Mouse (Mus musculus): ENCODE measurements around the gene Oasl1. TPM values are rescaled to one million over a fixed set of nuclear protein-coding genes. Genes with fewer than 3 reads are reported as not detected.

Oasl1 gene
- polyA plus RNA-seq, 1 experiment from 2014 or later: 0.52 TPM

DNA sequence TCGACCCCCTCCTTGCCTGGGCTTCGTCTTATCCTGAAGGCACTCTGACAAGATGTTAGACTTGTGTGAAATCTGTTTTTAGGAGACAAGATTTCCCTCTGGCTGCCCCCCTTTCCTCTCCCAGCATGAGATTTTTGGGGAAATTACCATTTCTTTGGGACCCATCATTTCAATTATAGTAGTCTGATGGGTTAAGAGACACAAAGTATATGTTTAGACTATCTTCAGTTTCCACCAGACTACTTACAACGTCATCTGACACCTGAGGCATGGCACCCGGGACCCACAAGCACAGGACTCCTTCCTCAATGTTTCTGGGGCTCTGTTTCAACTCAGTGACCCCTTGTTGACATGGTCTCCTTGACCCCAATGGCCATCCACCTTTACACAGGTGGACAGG is 27.5 kb upstream of the Oasl1 start:
- H3K4me3 ChIP-seq (ENCODE audit: low read depth, low read length): no peak overlapping the region
- no peaks in the 10 kb centered on the region for H3K4me1 ChIP-seq (ENCODE audit: control insufficient read depth, insufficient read depth, low read length)
- no peaks in the 10 kb centered on the region for H3K27me3 ChIP-seq (ENCODE audit: control insufficient read depth, insufficient read depth, low read length)
- ATAC-seq (ENCODE audit: low read depth): no peak
- H3K36me3 ChIP-seq (ENCODE audit: control insufficient read depth, insufficient read depth, low read length): no peaks in the 10 kb centered on the region
- 97% methylated on average over 4 of the region's 4 CpGs for WGBS
- H3K9me3 ChIP-seq (ENCODE audit: control insufficient read depth, low read length): no peaks in the 10 kb centered on the region
- H3K4me2 ChIP-seq (ENCODE audit: low read depth, low read length): no peak overlapping the region
- no peak overlapping the region for H3K27ac ChIP-seq (ENCODE audit: low read depth, low read length)
- H3K9ac ChIP-seq (replicated peaks; ENCODE audit: low read depth, low read length): no peak overlapping the region

DNA sequence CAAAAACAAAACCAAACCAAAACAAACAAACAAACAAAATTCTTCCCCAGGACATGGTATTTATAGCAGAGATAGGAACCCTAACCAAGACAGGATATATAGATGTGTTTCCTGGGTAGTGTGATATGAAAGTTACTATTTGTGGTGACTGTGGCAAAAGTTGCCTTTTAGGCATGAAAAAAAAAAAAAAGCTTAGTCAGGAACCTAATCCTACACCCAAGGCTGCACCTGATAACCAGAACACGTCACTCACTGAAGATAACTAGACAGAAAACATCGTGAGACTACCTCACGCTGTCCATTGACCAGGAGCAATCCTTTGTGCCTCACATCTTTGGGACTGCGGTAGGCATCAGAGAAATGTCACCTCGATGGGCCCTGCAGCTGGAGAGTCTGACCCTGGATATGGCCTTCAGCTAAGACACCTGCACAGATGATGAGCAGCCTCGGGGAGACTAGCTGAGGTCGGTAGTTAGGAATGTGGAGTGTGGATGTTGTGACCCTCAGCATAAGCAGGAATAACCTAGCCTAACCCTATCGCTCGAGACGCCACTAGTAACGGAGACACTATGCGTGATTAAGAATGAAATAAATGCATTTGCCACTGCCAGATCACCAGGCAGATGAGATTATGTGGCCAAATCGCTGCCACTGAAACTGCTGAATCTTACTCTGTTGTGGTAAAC is 26.2 kb upstream of the Oasl1 start, which contains the start of gene Oasl2:
TSS of gene Oasl2 (plus strand) at position 249 of the 686 bp plus-strand sequence.
- H3K4me1 ChIP-seq (ENCODE audit: control insufficient read depth, insufficient read depth, low read length): no peaks in the 10 kb centered on the region
- no peak within 1 kb of the TSS for H3K4me3 ChIP-seq (ENCODE audit: low read depth, low read length)
- ATAC-seq (ENCODE audit: low read depth): no peak
- no peak within 1 kb of the TSS for H3K9ac ChIP-seq (replicated peaks; ENCODE audit: low read depth, low read length)
- no peaks in the 10 kb centered on the region for H3K27me3 ChIP-seq (ENCODE audit: control insufficient read depth, insufficient read depth, low read length)
- no peaks in the 10 kb centered on the region for H3K9me3 ChIP-seq (ENCODE audit: control insufficient read depth, low read length)
- no peak within 1 kb of the TSS for H3K4me2 ChIP-seq (ENCODE audit: low read depth, low read length)
- WGBS: 71% methylated on average over 13 of the region's 13 CpGs
- no peak within 1 kb of the TSS for H3K27ac ChIP-seq (ENCODE audit: low read depth, low read length)
- no peaks in the 10 kb centered on the region for H3K36me3 ChIP-seq (ENCODE audit: control insufficient read depth, insufficient read depth, low read length)

DNA sequence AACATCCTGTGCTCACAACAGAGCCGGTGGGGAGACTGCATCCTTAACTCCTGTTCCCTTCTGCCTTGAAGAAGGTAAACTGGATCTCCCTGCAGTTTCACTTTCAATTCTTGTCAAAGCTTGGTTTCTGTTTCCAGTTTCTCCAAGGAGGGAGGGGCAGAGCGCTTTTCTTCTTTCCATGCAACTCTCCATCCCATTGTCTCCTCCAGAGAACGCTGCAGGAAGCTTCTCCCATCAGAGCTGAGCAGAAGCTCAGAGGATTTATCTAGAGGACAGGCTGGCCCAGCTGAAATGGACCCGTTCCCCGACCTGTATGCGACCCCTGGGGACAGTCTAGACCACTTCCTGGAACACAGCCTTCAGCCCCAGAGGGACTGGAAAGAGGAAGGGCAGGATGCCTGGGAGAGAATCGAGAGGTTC is 25.7 kb upstream of the Oasl1 start:
- no peaks in the 10 kb centered on the region for H3K9me3 ChIP-seq (ENCODE audit: control insufficient read depth, low read length)
- H3K4me3 ChIP-seq (ENCODE audit: low read depth, low read length): no peak overlapping the region
- H3K36me3 ChIP-seq (ENCODE audit: control insufficient read depth, insufficient read depth, low read length): no peaks in the 10 kb centered on the region
- WGBS: 15% methylated on average over 7 of the region's 7 CpGs
- H3K27me3 ChIP-seq (ENCODE audit: control insufficient read depth, insufficient read depth, low read length): no peaks in the 10 kb centered on the region
- H3K9ac ChIP-seq (replicated peaks; ENCODE audit: low read depth, low read length): no peak overlapping the region
- H3K4me2 ChIP-seq (ENCODE audit: low read depth, low read length): no peak overlapping the region
- H3K4me1 ChIP-seq (ENCODE audit: control insufficient read depth, insufficient read depth, low read length): no peaks in the 10 kb centered on the region
- no peak for ATAC-seq (ENCODE audit: low read depth)
- no peak overlapping the region for H3K27ac ChIP-seq (ENCODE audit: low read depth, low read length)

DNA sequence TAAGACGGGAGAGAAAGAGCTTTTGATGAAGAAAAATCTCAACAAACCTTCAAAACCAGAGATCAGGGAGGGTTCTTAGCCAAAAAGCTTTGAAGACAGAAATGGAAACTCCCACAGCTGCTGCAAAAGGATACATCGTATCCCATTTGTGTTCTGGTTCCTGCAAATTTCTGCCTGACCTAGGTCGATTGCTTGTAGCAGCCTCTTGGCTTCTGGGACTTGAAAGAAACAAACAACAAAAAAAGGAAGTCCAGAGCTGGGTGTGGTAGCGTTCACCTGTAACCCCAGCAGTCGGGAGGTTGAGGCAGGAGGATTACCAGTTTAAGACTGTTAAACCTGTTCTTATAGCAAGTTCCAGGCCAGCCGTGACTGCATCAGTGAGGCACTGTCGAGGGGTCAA is 24.2 kb upstream of the Oasl1 start:
- Histone ChIP-seq H3K9ac (replicated peaks; ENCODE audit: low read depth, low read length) (no peak overlapping the region), H3K4me1 (ENCODE audit: control insufficient read depth, insufficient read depth, low read length) (no peaks in the 10 kb centered on the region), H3K36me3 (ENCODE audit: control insufficient read depth, insufficient read depth, low read length) (no peaks in the 10 kb centered on the region), H3K4me3 (ENCODE audit: low read depth, low read length) (no peak overlapping the region), H3K9me3 (ENCODE audit: control insufficient read depth, low read length) (no peaks in the 10 kb centered on the region), H3K27ac (ENCODE audit: low read depth, low read length) (no peak overlapping the region), H3K4me2 (ENCODE audit: low read depth, low read length) (no peak overlapping the region), H3K27me3 (ENCODE audit: control insufficient read depth, insufficient read depth, low read length) (no peaks in the 10 kb centered on the region)
- no peak for ATAC-seq (ENCODE audit: low read depth)
- WGBS: 87% methylated on average over 7 of the region's 7 CpGs

DNA sequence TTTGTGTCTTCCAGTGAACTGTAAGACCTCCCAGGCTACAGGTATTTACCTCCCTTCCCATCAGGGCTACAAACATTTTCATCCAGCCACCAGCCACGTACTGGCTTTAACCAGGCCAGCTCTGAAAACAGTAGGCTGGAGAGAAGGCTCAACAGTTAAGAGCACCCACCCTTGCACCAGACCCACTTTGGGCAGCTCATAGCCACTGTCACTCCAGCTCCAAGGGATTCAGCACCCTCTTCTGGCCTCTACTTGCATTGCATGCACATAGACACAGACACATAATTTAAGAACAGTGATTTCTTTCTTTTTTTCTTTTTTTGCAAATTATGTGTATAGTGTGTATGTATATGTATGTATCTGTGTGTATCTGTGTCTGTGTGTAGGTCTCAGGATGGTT is 20.6 kb upstream of the Oasl1 start:
- no peak for ATAC-seq (ENCODE audit: low read depth)
- H3K9me3 ChIP-seq (ENCODE audit: control insufficient read depth, low read length): no peaks in the 10 kb centered on the region
- no peaks in the 10 kb centered on the region for H3K27me3 ChIP-seq (ENCODE audit: control insufficient read depth, insufficient read depth, low read length)
- no peak overlapping the region for H3K4me3 ChIP-seq (ENCODE audit: low read depth, low read length)
- no peaks in the 10 kb centered on the region for H3K4me1 ChIP-seq (ENCODE audit: control insufficient read depth, insufficient read depth, low read length)
- 45% methylated on average over 1 of the region's 1 CpGs for WGBS
- no peak overlapping the region for H3K9ac ChIP-seq (replicated peaks; ENCODE audit: low read depth, low read length)
- no peak overlapping the region for H3K4me2 ChIP-seq (ENCODE audit: low read depth, low read length)
- no peaks in the 10 kb centered on the region for H3K36me3 ChIP-seq (ENCODE audit: control insufficient read depth, insufficient read depth, low read length)
- H3K27ac ChIP-seq (ENCODE audit: low read depth, low read length): no peak overlapping the region

DNA sequence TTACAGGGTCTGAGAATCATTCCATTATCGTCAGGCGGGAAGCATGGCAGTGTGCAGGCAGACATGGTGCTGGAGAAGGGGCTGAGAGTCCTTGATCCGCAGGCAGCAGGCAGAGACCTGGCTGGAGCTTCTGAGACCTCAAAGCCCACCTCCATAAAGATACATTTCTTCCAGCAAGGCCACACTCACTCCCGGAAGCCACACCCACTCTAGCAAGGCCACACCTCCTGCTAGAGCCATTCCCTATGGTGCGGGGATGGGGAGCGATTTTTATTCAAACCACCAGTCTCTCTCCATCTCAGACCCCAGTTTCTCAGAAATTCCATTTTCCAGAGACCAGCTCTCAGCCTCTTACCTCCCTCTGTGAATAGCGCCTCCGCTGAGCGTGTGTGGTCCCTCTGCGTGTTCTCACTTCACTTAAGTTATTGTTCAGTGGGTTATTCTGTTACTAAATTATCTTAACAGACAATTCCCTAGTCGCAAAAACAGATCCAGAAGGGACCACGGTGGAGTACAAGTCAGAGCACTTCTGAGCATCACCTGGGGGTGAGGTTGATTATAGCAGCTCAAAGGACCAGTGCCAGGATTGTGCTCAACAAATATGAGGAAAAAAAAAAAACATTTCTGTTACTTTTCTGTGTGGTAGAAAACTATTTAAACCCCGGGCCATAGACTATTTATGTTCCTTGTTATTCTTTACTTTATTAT is 14.3 kb upstream of the Oasl1 start:
- Histone ChIP-seq H3K4me2 (ENCODE audit: low read depth, low read length) (no peak overlapping the region), H3K4me1 (ENCODE audit: control insufficient read depth, insufficient read depth, low read length) (no peaks in the 10 kb centered on the region), H3K36me3 (ENCODE audit: control insufficient read depth, insufficient read depth, low read length) (no peaks in the 10 kb centered on the region), H3K27me3 (ENCODE audit: control insufficient read depth, insufficient read depth, low read length) (no peaks in the 10 kb centered on the region), H3K27ac (ENCODE audit: low read depth, low read length) (no peak overlapping the region), H3K4me3 (ENCODE audit: low read depth, low read length) (no peak overlapping the region), H3K9ac (replicated peaks; ENCODE audit: low read depth, low read length) (no peak overlapping the region), H3K9me3 (ENCODE audit: control insufficient read depth, low read length) (no peaks in the 10 kb centered on the region)
- WGBS: 48% methylated on average over 13 of the region's 13 CpGs
- ATAC-seq (ENCODE audit: low read depth): no peak

DNA sequence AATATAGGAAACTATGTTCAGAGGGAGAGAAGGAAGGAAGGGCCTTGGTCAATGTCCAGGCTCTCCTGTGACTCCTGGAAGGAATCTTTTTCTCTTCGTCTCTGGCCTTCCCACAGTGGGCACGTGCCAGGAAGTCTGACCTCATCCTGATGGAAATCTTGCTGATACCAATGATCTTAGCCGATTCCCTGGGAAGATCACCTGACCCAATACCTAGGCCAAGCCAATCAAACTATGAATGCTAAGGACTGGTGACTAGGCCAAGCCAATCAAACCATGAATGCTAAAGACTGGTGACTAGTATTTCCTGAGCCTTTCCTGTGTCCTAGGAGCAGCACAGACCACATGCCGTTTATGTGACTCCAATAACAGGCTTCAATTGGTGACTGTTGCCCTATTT is 9.4 kb upstream of the Oasl1 start:
- Histone ChIP-seq H3K4me2 (ENCODE audit: low read depth, low read length) (no peak overlapping the region), H3K27ac (ENCODE audit: low read depth, low read length) (no peak overlapping the region), H3K4me3 (ENCODE audit: low read depth, low read length) (no peak overlapping the region), H3K9me3 (ENCODE audit: control insufficient read depth, low read length) (no peaks in the 10 kb centered on the region), H3K4me1 (ENCODE audit: control insufficient read depth, insufficient read depth, low read length) (no peaks in the 10 kb centered on the region), H3K27me3 (ENCODE audit: control insufficient read depth, insufficient read depth, low read length) (no peaks in the 10 kb centered on the region), H3K9ac (replicated peaks; ENCODE audit: low read depth, low read length) (no peak overlapping the region), H3K36me3 (ENCODE audit: control insufficient read depth, insufficient read depth, low read length) (no peaks in the 10 kb centered on the region)
- 80% methylated on average over 4 of the region's 4 CpGs for WGBS
- ATAC-seq (ENCODE audit: low read depth): no peak

DNA sequence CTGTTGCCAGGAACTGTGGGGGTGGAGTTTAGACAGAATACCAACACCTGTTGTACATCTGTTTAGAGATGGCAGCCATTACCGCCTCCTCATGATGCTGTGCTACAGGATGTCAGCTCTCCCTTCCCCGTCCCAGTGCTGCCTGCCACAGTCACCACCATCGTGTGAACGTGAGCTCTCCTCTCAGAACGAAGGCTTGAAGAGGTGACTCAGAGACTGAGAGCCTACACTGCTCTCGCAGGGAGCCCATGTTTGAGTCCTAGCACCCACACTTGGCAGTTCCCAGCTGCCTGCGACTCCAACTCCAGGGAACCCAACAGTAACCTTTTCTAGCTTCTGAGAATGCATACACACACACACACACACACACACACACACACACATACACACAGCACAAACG is 8.2 kb upstream of the Oasl1 start:
- Histone ChIP-seq H3K4me1 (ENCODE audit: control insufficient read depth, insufficient read depth, low read length) (no peaks in the 10 kb centered on the region), H3K9me3 (ENCODE audit: control insufficient read depth, low read length) (no peaks in the 10 kb centered on the region), H3K4me3 (ENCODE audit: low read depth, low read length) (no peak overlapping the region), H3K36me3 (ENCODE audit: control insufficient read depth, insufficient read depth, low read length) (no peaks in the 10 kb centered on the region), H3K27me3 (ENCODE audit: control insufficient read depth, insufficient read depth, low read length) (no peaks in the 10 kb centered on the region), H3K4me2 (ENCODE audit: low read depth, low read length) (no peak overlapping the region), H3K27ac (ENCODE audit: low read depth, low read length) (no peak overlapping the region), H3K9ac (replicated peaks; ENCODE audit: low read depth, low read length) (no peak overlapping the region)
- no peak for ATAC-seq (ENCODE audit: low read depth)
- 79% methylated on average over 8 of the region's 8 CpGs for WGBS

DNA sequence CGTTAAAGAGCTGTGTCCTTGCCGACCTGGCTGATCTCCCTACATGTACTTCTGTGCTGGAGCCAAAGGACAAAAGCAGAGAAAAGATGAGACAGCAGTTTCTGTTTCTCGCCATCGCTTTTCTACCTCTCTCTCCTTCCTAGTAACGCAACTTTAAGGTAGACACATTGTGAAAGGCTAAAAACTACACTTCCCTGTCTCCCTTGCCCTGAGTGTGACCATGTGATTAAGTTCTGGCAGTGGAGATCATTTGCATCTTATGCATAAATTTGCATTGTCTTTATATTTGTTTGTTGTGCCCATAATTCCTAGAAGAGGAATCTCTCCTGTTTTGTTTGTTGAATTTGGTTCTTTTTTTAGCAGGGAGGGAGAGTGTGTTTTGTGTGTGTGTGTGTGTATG is 7.2 kb upstream of the Oasl1 start:
- WGBS: 83% methylated on average over 5 of the region's 5 CpGs
- no peaks in the 10 kb centered on the region for H3K27me3 ChIP-seq (ENCODE audit: control insufficient read depth, insufficient read depth, low read length)
- no peaks in the 10 kb centered on the region for H3K4me1 ChIP-seq (ENCODE audit: control insufficient read depth, insufficient read depth, low read length)
- H3K4me2 ChIP-seq (ENCODE audit: low read depth, low read length): no peak overlapping the region
- H3K9ac ChIP-seq (replicated peaks; ENCODE audit: low read depth, low read length): no peak overlapping the region
- H3K36me3 ChIP-seq (ENCODE audit: control insufficient read depth, insufficient read depth, low read length): no peaks in the 10 kb centered on the region
- no peak overlapping the region for H3K4me3 ChIP-seq (ENCODE audit: low read depth, low read length)
- H3K27ac ChIP-seq (ENCODE audit: low read depth, low read length): no peak overlapping the region
- ATAC-seq (ENCODE audit: low read depth): no peak
- no peaks in the 10 kb centered on the region for H3K9me3 ChIP-seq (ENCODE audit: control insufficient read depth, low read length)
